Mouse (Mus musculus): ENCODE data around the gene Arhgap18. TPM values are rescaled to one million over a fixed set of nuclear protein-coding genes. Genes with fewer than 3 reads are reported as not detected.

Gene Arhgap18
- polyA plus RNA-seq, 2 experiments = 14.2 to 24.3 TPM

DNA sequence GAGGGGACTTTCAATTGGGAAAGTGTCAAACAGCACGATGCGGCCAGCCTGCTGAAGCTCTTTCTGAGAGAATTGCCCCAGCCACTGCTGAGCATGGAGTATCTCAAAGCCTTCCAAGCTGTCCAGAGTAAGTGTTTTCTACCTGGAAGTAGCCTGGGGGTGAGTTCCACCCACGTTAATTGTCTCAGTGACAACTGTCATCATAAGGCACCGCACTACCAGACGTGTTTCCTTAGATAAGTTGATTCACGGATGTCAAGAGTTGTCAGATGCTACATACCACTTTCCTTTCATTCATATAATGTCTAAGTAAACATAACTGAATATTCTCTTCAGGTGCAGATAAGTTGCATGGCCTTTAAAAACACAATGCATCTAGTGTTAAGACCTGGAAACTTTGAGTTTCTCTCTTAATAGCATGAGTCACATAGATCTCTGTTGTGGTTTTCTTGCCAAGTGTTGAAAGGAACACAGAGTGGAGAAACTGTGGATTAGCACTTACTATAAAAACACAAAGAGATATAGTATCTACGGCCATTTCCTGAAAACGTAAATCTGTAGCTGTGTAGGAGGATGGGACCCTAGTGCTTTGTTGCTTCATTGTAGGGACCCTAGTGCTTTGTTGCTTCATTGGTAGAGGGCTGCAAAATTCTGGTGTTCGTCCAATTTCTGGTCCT, 125.8 kb downstream of the Arhgap18 start:
- ATAC-seq (ENCODE audit: low FRiP score, low read depth) = no peak; the same call in 1 of the 2 replicates
- Histone ChIP-seq H3K27me3 (ENCODE audit: control insufficient read depth, insufficient read depth, low read length) (no peaks in the 10 kb centered on the region), H3K4me3 (replicated peaks; ENCODE audit: low read length) (no peak overlapping the region), H3K4me2 (replicated peaks; ENCODE audit: low read depth, low read length, severe bottlenecking) (no peak overlapping the region), H3K9ac (ENCODE audit: low read depth, low read length, severe bottlenecking) (no peak overlapping the region), H3K4me1 (ENCODE audit: control insufficient read depth, insufficient read depth, low read length) (no peaks in the 10 kb centered on the region), H3K36me3 (ENCODE audit: control insufficient read depth, insufficient read depth, low read length) (no peaks in the 10 kb centered on the region), H3K9me3 (ENCODE audit: control insufficient read depth, low read length) (no peaks in the 10 kb centered on the region), H3K27ac (replicated peaks; ENCODE audit: low read depth, low read length) (no peak overlapping the region)
- 54% methylated on average over 9 of the region's 9 CpGs for WGBS
- no peak for TF ChIP-seq POLR2A (IDR thresholded peaks at IDR 0.05; ENCODE audit: borderline replicate concordance, extremely low read depth, insufficient read depth, insufficient read length)
- no peak for DNase-seq (ENCODE audit: low spot score)

DNA sequence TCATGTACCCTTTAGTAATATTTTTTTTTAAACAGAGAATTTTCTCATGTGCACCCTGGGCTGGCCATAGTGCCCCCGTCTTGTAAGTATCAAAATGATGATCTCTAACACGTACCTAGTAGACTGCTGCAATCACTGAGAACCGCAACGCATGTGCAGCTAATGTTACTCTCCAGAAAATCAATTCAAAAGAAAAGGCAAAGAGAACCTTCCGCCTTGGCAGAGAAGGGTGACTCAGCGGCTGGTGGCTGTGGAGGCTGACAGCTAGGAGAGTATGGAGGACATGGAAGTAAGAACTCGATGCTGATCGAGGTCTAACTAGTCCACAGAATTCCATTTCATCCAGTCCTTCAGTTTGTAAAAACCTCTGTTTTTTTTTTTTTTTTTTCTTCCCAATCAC, 131.7 kb downstream of the Arhgap18 start:
- Histone ChIP-seq H3K27me3 (ENCODE audit: control insufficient read depth, insufficient read depth, low read length) (no peaks in the 10 kb centered on the region), H3K4me3 (replicated peaks; ENCODE audit: low read length) (no peak overlapping the region), H3K4me1 (ENCODE audit: control insufficient read depth, insufficient read depth, low read length) (no peaks in the 10 kb centered on the region), H3K4me2 (replicated peaks; ENCODE audit: low read depth, low read length, severe bottlenecking) (no peak overlapping the region), H3K9me3 (ENCODE audit: control insufficient read depth, low read length) (no peaks in the 10 kb centered on the region), H3K27ac (replicated peaks; ENCODE audit: low read depth, low read length) (no peak overlapping the region), H3K36me3 (ENCODE audit: control insufficient read depth, insufficient read depth, low read length) (no peaks in the 10 kb centered on the region), H3K9ac (ENCODE audit: low read depth, low read length, severe bottlenecking) (no peak overlapping the region)
- DNase-seq (ENCODE audit: low spot score) (no peak), ATAC-seq (ENCODE audit: low FRiP score, low read depth) (no peak)
- WGBS = 77% methylated on average over 8 of the region's 8 CpGs
- no peak for TF ChIP-seq POLR2A (IDR thresholded peaks at IDR 0.05; ENCODE audit: borderline replicate concordance, extremely low read depth, insufficient read depth, insufficient read length)

DNA sequence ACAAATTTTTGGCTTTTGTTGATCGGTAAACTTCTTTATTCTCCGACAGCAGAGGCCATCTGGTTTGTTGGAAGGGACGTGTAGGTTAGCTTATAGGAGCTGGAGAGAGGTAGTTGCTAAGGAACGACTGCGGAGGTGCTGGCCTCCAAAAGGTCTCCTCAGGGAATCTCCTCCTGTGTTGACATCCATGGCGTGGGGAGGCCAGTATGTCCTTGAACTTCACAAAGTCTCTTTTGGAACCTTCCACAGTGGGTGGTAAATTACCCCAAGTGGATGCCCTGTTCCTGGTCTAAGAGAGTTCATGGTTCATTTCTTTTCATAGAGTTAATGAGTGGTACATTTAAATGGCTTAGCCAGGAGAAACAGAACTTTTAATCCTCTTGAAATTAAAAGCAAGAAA, 136.0 kb downstream of the Arhgap18 start:
- no peak overlapping the region for H3K4me3 ChIP-seq (replicated peaks; ENCODE audit: low read length)
- no peak overlapping the region for H3K27ac ChIP-seq (replicated peaks; ENCODE audit: low read depth, low read length)
- no peak overlapping the region for H3K4me2 ChIP-seq (replicated peaks; ENCODE audit: low read depth, low read length, severe bottlenecking)
- no peaks in the 10 kb centered on the region for H3K27me3 ChIP-seq (ENCODE audit: control insufficient read depth, insufficient read depth, low read length)
- H3K36me3 ChIP-seq (ENCODE audit: control insufficient read depth, insufficient read depth, low read length) = no peaks in the 10 kb centered on the region
- no peak for TF ChIP-seq POLR2A (IDR thresholded peaks at IDR 0.05; ENCODE audit: borderline replicate concordance, extremely low read depth, insufficient read depth, insufficient read length)
- H3K9ac ChIP-seq (ENCODE audit: low read depth, low read length, severe bottlenecking) = no peak overlapping the region
- ATAC-seq (ENCODE audit: low FRiP score, low read depth) = no peak
- WGBS = 38% methylated on average over 6 of the region's 6 CpGs
- H3K9me3 ChIP-seq (ENCODE audit: control insufficient read depth, low read length) = no peaks in the 10 kb centered on the region
- no peak for DNase-seq (ENCODE audit: low spot score)
- no peaks in the 10 kb centered on the region for H3K4me1 ChIP-seq (ENCODE audit: control insufficient read depth, insufficient read depth, low read length)

DNA sequence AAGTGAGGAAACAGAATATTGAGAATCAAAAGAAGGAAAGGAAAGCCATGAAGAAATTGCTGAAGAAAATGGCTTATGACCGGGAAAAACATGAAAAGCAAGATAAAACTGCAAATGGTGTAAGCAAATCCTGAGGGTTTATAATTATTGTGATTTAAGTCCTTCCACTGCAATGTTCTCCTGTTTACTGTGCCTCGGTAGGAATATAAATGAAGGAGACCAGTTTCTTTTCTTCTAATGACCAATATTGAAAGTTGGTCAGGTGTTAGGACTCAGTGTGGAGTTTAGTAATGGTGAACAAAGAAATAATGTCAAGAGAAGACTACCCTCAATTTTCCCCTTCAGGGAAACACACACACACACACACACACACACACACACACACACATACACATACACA, 136.5 kb downstream of the Arhgap18 start:
- H3K27me3 ChIP-seq (ENCODE audit: control insufficient read depth, insufficient read depth, low read length) = no peaks in the 10 kb centered on the region
- ATAC-seq (ENCODE audit: low FRiP score, low read depth) (no peak), DNase-seq (ENCODE audit: low spot score) (no peak)
- no peak overlapping the region for H3K4me3 ChIP-seq (replicated peaks; ENCODE audit: low read length)
- H3K36me3 ChIP-seq (ENCODE audit: control insufficient read depth, insufficient read depth, low read length) = no peaks in the 10 kb centered on the region
- H3K4me1 ChIP-seq (ENCODE audit: control insufficient read depth, insufficient read depth, low read length) = no peaks in the 10 kb centered on the region
- no peaks in the 10 kb centered on the region for H3K9me3 ChIP-seq (ENCODE audit: control insufficient read depth, low read length)
- WGBS = 69% methylated on average over 2 of the region's 2 CpGs
- H3K9ac ChIP-seq (ENCODE audit: low read depth, low read length, severe bottlenecking) = no peak overlapping the region
- TF ChIP-seq POLR2A (IDR thresholded peaks at IDR 0.05; ENCODE audit: borderline replicate concordance, extremely low read depth, insufficient read depth, insufficient read length) = no peak
- H3K27ac ChIP-seq (replicated peaks; ENCODE audit: low read depth, low read length) = no peak overlapping the region
- no peak overlapping the region for H3K4me2 ChIP-seq (replicated peaks; ENCODE audit: low read depth, low read length, severe bottlenecking)

DNA sequence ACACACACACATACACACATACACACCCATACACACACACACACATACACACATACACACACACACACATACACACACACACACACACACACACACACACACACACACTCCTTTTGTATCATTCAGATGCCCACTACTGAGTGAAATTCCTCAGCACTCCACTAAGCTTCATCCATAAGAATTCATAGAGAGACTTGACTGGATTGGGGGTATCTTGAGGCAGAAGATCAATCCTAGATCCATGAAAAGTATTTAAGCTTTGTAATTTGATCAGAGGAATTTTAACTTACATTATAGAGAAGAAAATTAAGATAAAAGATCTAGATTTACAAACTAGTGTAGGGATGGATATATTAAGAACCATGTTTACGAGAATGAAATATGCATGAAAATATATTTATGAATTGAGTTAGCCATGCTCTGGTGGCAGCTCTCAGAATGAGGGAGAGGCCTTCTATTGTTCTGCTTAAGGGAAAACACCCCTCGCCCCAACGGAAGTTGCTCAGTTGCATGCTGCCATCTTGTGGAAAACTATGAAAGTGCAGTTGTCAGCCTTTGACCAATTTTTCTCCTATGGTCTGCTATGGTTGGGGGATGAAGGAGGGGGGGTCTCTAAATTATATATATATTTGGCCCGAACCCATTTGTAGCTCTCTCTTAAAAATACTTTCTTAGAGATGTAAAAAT, 137.2 kb downstream of the Arhgap18 start:
- no peaks in the 10 kb centered on the region for H3K4me1 ChIP-seq (ENCODE audit: control insufficient read depth, insufficient read depth, low read length)
- no peak for TF ChIP-seq POLR2A (IDR thresholded peaks at IDR 0.05; ENCODE audit: borderline replicate concordance, extremely low read depth, insufficient read depth, insufficient read length)
- no peaks in the 10 kb centered on the region for H3K36me3 ChIP-seq (ENCODE audit: control insufficient read depth, insufficient read depth, low read length)
- no peak overlapping the region for H3K9ac ChIP-seq (ENCODE audit: low read depth, low read length, severe bottlenecking)
- no peaks in the 10 kb centered on the region for H3K27me3 ChIP-seq (ENCODE audit: control insufficient read depth, insufficient read depth, low read length)
- H3K9me3 ChIP-seq (ENCODE audit: control insufficient read depth, low read length) = no peaks in the 10 kb centered on the region
- 3% methylated on average over 4 of the region's 4 CpGs for WGBS
- H3K4me3 ChIP-seq (replicated peaks; ENCODE audit: low read length) = no peak overlapping the region
- ATAC-seq (ENCODE audit: low FRiP score, low read depth) = peak; percentile 78
- H3K4me2 ChIP-seq (replicated peaks; ENCODE audit: low read depth, low read length, severe bottlenecking) = no peak overlapping the region
- DNase-seq (ENCODE audit: low spot score) = peak; percentile 88
- H3K27ac ChIP-seq (replicated peaks; ENCODE audit: low read depth, low read length) = no peak overlapping the region

All from limb, embryonic 14.5 days (tissue).